Mouse (Mus musculus) intestine, postnatal 0 days (tissue): ENCODE data around the gene Rexo1. TPM values are rescaled to one million over a fixed set of nuclear protein-coding genes. Genes with fewer than 3 reads are reported as not detected.

Source experiments
- ATAC-seq: fragments of 200-750 bp; cut with Nextera tagmentation; 2 replicates; pipeline ENCODE4 v1.8.0; 2017; ENCODE audit warnings: mild to moderate bottlenecking, moderate TSS enrichment, moderate library complexity
- H3K27ac ChIP-seq: fragments of 300-500 bp; sonication (generic); 2 replicates; pipeline ENCODE4 v1.5.1; 2014; ENCODE audit warnings: mild to moderate bottlenecking, low read depth, low read length, moderate library complexity
- H3K27me3 ChIP-seq: fragments of 300-500 bp; sonication (generic); replicated peaks from 2 replicates; pipeline ENCODE4 v1.6.1; 2014; ENCODE audit warnings: low read length, mixed read lengths; ENCODE audit not compliant: control insufficient read depth, insufficient read depth
- H3K36me3 ChIP-seq: fragments of 300-500 bp; sonication (generic); 2 replicates; pipeline ENCODE4 v1.6.1; 2014; ENCODE audit warnings: mild to moderate bottlenecking, moderate library complexity; ENCODE audit not compliant: control insufficient read depth, insufficient read depth
- H3K4me1 ChIP-seq: fragments of 300-500 bp; sonication (generic); replicated peaks from 2 replicates; pipeline ENCODE4 v1.6.1; 2014; ENCODE audit warnings: antibody characterized with exemption, low read length, mixed read lengths; ENCODE audit not compliant: control insufficient read depth, insufficient read depth
- H3K4me2 ChIP-seq: fragments of 300-500 bp; sonication (generic); replicated peaks from 2 replicates; pipeline ENCODE4 v1.6.1; 2014; ENCODE audit warnings: low read depth, mild to moderate bottlenecking, moderate library complexity
- H3K4me3 ChIP-seq: fragments of 300-500 bp; sonication (generic); 2 replicates; pipeline ENCODE4 v1.5.1; 2014; ENCODE audit warnings: low read depth, low read length
- H3K9ac ChIP-seq: fragments of 300-500 bp; sonication (generic); 2 replicates; pipeline ENCODE4 v1.6.1; 2014; ENCODE audit warnings: mild to moderate bottlenecking, low read depth, low read length
- H3K9me3 ChIP-seq: fragments of 300-500 bp; sonication (generic); 2 replicates; pipeline ENCODE4 v1.6.1; 2016; ENCODE audit warnings: mixed run types; ENCODE audit not compliant: control insufficient read depth
- CTCF ChIP-seq: sonication (generic); IDR thresholded peaks from 2 replicates; pipeline ENCODE4 v1.5.1; 2016; ENCODE audit warnings: low read depth, mild to moderate bottlenecking, control low read depth, antibody characterized with exemption, moderate library complexity
- WGBS: fragments of 180-500 bp; shearing (Covaris S2); extraction: QIAGEN DNeasy Blood & Tissue Kit; methylation state at CpG from one replicate; pipeline ENCODE4 v1.1.7; 2014; 5-methylcytosine and 5-hydroxymethylcytosine counted together
- polyA plus RNA-seq: library from polyadenylated mRNA; unstranded; fragments of >200 nt; fragmentation: Nextera tagmentation; extraction: Ambion mirVana; gene quantifications from 2 replicates; pipeline ENCODE4 v1.2.1, GENCODE M21; 2015

Rexo1 gene
- polyA plus RNA-seq, 1 experiment from 2014 or later = 9.1 TPM

DNA sequence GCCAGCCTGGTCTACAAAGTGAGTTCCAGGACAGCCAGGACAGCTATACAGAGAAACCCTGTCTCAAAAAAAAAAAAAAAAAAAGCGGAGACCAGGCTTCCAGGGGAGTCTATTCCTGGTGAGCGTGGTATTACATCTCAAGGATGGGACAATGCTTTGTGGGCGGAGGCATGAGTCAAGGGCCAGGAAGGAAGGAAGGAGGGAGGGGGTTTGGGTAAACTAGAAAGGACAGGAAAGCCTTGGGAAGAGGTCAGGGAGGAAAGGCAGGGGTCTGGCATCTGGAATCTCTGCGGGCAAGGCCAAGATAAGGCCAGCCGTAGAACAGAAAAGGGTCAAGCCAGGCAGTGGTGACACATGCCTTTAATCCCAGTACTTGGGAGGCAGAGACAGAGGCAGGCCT, 21.9 kb downstream of the Rexo1 start:
- no peaks in the 10 kb centered on the region for H3K9me3 ChIP-seq
- 47% methylated on average over 5 of the region's 5 CpGs for WGBS
- peaks cover 19% of the 10 kb centered on the region for H3K27me3 ChIP-seq
- no peak overlapping the region for H3K27ac ChIP-seq
- no peak overlapping the region for H3K9ac ChIP-seq
- H3K4me1 ChIP-seq = no peaks in the 10 kb centered on the region; the same call in 1 of the 2 replicates
- H3K4me2 ChIP-seq = peak overlapping the region; percentile 49; the same call in 1 of the 2 replicates
- H3K4me3 ChIP-seq = no peak overlapping the region
- no peak for ATAC-seq
- H3K36me3 ChIP-seq = peaks cover 36% of the 10 kb centered on the region
- no peak for TF ChIP-seq CTCF

DNA sequence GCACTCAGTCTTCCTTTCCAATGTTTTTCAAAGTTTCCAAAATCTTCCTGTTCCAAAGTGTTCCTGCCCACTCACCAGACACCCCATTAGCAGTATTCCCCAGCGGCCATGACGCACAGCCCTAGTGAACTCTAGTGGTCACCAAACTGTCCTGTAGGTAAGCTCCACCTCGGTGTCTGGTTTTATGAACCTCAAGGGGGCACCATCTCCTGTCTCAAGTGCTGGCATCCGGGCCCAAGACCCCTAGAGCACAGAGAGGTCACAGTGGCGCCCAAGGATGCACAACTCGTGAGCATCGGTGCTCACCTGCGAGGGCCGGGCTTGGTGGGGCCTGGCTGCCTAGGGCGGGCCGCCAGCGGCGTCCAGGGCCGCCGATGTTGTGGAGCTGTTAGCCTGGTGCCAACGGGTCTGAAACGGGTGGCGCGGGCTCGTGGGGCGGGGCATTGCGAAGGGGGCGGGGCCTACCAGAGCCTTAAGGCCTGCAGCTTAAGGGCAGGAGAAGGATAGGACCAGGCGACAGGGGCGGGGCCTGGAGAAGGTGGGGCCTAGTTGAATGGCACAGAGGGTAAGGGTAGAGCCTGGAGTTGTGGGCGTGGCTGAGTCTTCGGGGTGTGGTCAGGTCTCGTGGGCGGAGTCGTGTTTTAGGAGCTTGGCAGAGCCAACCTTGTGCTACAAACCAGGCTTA, 22.5 kb downstream of the Rexo1 start, which contains the start of gene Atp8b3:
TSS of gene Atp8b3 (minus strand) at position 415 of the 685 bp plus-strand sequence.
- no peaks in the 10 kb centered on the region for H3K9me3 ChIP-seq
- H3K4me1 ChIP-seq = no peaks in the 10 kb centered on the region; the same call in 1 of the 2 replicates
- peaks cover 29% of the 10 kb centered on the region; the same call in 1 of the 2 replicates for H3K36me3 ChIP-seq
- H3K4me2 ChIP-seq = peak within 1 kb of the TSS; percentile 49
- H3K9ac ChIP-seq = no peak within 1 kb of the TSS
- peak; percentile 87 for ATAC-seq
- peaks cover 20% of the 10 kb centered on the region for H3K27me3 ChIP-seq
- H3K4me3 ChIP-seq = 0 out of 2 replicates have a peak within 1 kb of the TSS, but pooled peaks have one; percentile 18
- WGBS = 3% methylated on average over 30 of the region's 30 CpGs
- no peak within 1 kb of the TSS for H3K27ac ChIP-seq
- TF ChIP-seq CTCF = peak; percentile 46; the same call in 1 of the 2 replicates

DNA sequence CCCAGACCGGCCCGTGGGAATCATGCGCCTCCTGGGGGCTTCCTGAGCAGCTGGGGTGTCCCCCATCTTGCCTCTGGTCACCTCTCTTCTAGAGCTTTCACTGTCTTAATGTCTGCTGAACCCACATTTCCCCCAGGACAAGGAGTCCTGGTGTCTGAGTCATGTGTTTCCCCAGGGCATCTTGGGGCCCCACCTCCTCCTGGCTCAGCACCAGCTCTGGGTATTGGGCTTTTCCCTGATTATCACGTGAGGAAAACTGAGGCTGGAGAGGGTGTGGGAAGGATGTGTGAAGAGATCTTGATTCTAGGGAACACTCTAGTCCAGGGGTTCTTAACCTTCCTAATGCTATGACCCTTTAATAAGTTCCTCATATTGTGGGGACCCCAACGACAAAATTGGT, 23.2 kb downstream of the Rexo1 start:
- TF ChIP-seq CTCF = no peak
- Histone ChIP-seq H3K4me1 (no peaks in the 10 kb centered on the region; the same call in 1 of the 2 replicates), H3K9ac (no peak overlapping the region), H3K27me3 (peaks cover 20% of the 10 kb centered on the region), H3K4me3 (no peak overlapping the region), H3K4me2 (no peak overlapping the region), H3K27ac (no peak overlapping the region), H3K9me3 (no peaks in the 10 kb centered on the region), H3K36me3 (peaks cover 22% of the 10 kb centered on the region; the same call in 1 of the 2 replicates)
- WGBS = 61% methylated on average over 5 of the region's 5 CpGs
- no peak for ATAC-seq

DNA sequence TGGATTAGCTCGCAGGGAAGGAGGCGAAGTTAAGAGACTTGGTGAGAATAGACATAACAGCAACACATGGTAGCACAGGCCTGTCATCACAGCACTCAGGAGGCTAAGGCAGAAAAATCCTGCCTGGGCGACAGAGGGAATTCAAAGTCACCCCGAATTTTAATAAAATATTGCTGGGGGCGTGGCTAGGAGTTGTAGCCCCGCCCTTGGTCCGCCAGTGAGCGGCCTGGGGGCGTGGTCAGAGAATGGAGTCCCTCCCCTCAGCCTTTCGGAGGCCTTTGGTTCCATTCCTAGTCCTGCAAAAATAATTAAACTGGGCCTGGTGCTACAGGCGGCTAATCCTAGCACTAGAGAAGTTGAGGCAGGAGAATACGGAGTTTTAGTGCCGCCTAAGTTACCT, 25.6 kb downstream of the Rexo1 start:
- H3K36me3 ChIP-seq = no peaks in the 10 kb centered on the region
- H3K4me2 ChIP-seq = peak overlapping the region; percentile 38; the same call in 1 of the 2 replicates
- no peaks in the 10 kb centered on the region for H3K9me3 ChIP-seq
- peaks cover 20% of the 10 kb centered on the region for H3K27me3 ChIP-seq
- no peak overlapping the region for H3K27ac ChIP-seq
- no peak for ATAC-seq
- 16% methylated on average over 13 of the region's 13 CpGs for WGBS
- no peaks in the 10 kb centered on the region; the same call in 1 of the 2 replicates for H3K4me1 ChIP-seq
- no peak overlapping the region for H3K9ac ChIP-seq
- no peak for TF ChIP-seq CTCF
- peak overlapping the region; percentile 9; the same call in 1 of the 2 replicates for H3K4me3 ChIP-seq

DNA sequence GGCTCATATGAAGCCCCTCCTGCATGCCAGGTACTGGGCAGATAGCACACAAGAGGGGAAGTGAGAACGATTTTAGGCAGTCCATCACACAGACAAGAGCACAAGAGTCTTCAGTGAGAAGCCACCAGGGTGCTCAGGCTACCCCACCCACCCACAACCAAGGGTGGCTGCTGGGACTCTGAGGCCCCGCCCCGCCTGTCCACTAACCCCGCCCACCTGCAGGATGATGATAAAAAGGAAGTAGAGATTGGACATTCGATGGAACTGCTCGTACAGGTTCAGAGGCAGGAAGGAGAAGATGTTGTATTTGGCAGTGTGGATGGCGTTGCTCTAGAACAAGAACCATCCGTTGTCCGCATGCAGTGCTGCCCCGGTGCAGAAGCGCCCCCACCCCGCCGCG, 26.3 kb downstream of the Rexo1 start:
- no peak for ATAC-seq
- no peaks in the 10 kb centered on the region; the same call in 1 of the 2 replicates for H3K4me1 ChIP-seq
- no peak for TF ChIP-seq CTCF
- H3K4me3 ChIP-seq = peak overlapping the region; percentile 9; the same call in 1 of the 2 replicates
- H3K9ac ChIP-seq = no peak overlapping the region
- H3K36me3 ChIP-seq = no peaks in the 10 kb centered on the region
- 8% methylated on average over 14 of the region's 14 CpGs for WGBS
- H3K4me2 ChIP-seq = peak overlapping the region; percentile 38
- no peaks in the 10 kb centered on the region for H3K9me3 ChIP-seq
- no peak overlapping the region for H3K27ac ChIP-seq
- H3K27me3 ChIP-seq = peaks cover 20% of the 10 kb centered on the region

DNA sequence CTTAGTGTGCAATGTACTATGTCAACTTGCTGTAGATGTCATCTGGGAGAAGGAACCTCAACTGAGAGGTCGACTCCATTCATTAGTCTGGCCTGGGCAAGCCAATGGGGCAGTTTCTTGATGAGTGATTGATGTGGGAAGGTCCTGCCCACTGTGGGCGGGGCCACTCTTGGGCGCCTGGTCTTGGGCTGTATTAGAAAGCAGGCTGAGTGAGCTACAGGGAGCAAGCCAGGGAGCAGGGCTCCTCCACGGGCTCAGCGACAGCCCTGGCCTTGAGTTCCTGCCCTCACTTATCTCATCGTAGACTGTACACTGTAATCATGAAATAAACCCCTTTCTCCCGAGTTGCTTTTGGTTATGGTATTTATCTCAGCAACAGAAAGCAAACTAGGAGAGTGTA, 27.7 kb downstream of the Rexo1 start:
- no peaks in the 10 kb centered on the region; the same call in 1 of the 2 replicates for H3K4me1 ChIP-seq
- 11% methylated on average over 7 of the region's 7 CpGs for WGBS
- H3K4me3 ChIP-seq = no peak overlapping the region
- 0 out of 2 replicates have a peak, but pooled peaks have one; percentile 31 for ATAC-seq
- peaks cover 20% of the 10 kb centered on the region for H3K27me3 ChIP-seq
- H3K9ac ChIP-seq = no peak overlapping the region
- no peak overlapping the region for H3K27ac ChIP-seq
- no peaks in the 10 kb centered on the region for H3K36me3 ChIP-seq
- H3K4me2 ChIP-seq = no peak overlapping the region
- H3K9me3 ChIP-seq = no peaks in the 10 kb centered on the region
- TF ChIP-seq CTCF = no peak
